Mouse (Mus musculus): Measurements from ENCODE around the gene Crebbp. TPM values are rescaled to one million over a fixed set of nuclear protein-coding genes. Genes with fewer than 3 reads are reported as not detected.

Crebbp gene
- total and polyA plus RNA-seq, 3 experiments: 5.4 to 18.8 (median 14.7) TPM

DNA sequence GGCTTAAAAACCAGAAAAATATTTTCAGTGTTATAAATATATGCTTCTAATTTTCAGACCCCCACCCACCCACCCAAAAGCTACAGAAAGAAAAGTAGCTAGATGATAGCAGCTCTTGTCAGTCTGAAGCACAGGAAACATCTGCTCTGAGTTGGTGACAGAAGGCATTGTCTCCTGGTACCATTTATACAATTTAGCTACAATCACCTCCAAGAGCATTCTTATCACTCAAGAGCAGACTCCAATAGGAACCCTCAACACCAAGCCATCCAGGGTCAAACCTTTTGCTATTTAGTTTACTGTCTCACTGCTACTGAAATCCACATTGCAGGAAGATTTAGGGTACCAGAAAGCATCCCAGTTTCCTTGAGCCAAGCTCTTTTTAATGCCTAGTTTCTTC lies 116.9 kb downstream of the Crebbp start:
- no peak for DNase-seq (ENCODE audit: extremely low read depth)
- TF ChIP-seq CHD1 (IDR thresholded peaks at IDR 0.05; ENCODE audit: low read depth, low read length) (no peak), HCFC1 (IDR thresholded peaks at IDR 0.05; ENCODE audit: low read depth, low read length) (no peak), MAZ (IDR thresholded peaks at IDR 0.05; ENCODE audit: low read depth, low read length) (no peak), CHD2 (IDR thresholded peaks at IDR 0.05; ENCODE audit: low read length) (no peak), JUN (IDR thresholded peaks at IDR 0.05; ENCODE audit: insufficient read depth, low read depth, low read length) (no peak), UBTF (IDR thresholded peaks at IDR 0.05; ENCODE audit: low read depth, low read length) (no peak), USF1 (IDR thresholded peaks at IDR 0.05; ENCODE audit: low read depth, low read length) (no peak), BHLHE40 (IDR thresholded peaks at IDR 0.05; ENCODE audit: low read depth, low read length) (no peak), CTCF (conservative IDR thresholded peaks at IDR 0.05 in 1 of 2, IDR thresholded peaks at IDR 0.05 in 1 of 2; ENCODE audit: low read depth in 2 of 2, low read length in 2 of 2) (no peak), PAX5 (IDR thresholded peaks at IDR 0.05; ENCODE audit: low read length) (no peak), KAT2A (IDR thresholded peaks at IDR 0.05; ENCODE audit: insufficient replicate concordance, low read length) (no peak), MEF2A (IDR thresholded peaks at IDR 0.05; ENCODE audit: borderline replicate concordance, low read depth, low read length) (no peak), MAFK (IDR thresholded peaks at IDR 0.05; ENCODE audit: insufficient replicate concordance, low read length) (no peak)
- H3K79me2 ChIP-seq (replicated peaks; ENCODE audit: control insufficient read depth, extremely low read depth, insufficient read depth, poor library complexity, severe bottlenecking): no peaks in the 10 kb centered on the region
- H3K4me3 ChIP-seq (replicated peaks in 1 of 3; ENCODE audit: low read depth in 2 of 3, low read length in 2 of 3, poor library complexity in 1 of 3): no peak overlapping the region
- no peak overlapping the region for H3K4me2 ChIP-seq (ENCODE audit: insufficient read depth, low read depth, poor library complexity, severe bottlenecking)
- no peak overlapping the region for H3K27ac ChIP-seq (ENCODE audit: insufficient read depth, low read depth)
- H3K9ac ChIP-seq (ENCODE audit: insufficient read depth, low read depth): no peak overlapping the region
- dilution Hi-C loops (cut with MboI; ENCODE audit: extremely low pct_ligation_motif_present, extremely low pct_unique_long_range_greater_than_20kb, low sequenced_read_pairs) (no loop called here), in situ Hi-C loops (cut with MboI; ENCODE audit: low pct_ligation_motif_present, low pct_unique_long_range_greater_than_20kb, low sequenced_read_pairs) (no loop called here)
- H3K9me3 ChIP-seq (replicated peaks; ENCODE audit: low read length): no peaks in the 10 kb centered on the region
- H3K27me3 ChIP-seq (replicated peaks): no peaks in the 10 kb centered on the region
- H3K36me3 ChIP-seq (replicated peaks in 1 of 2; ENCODE audit: control insufficient read depth in 1 of 2, insufficient read depth in 1 of 2, low read length in 1 of 2): peaks cover 74 to 88% of the 10 kb centered on the region in 2 experiments
- no peaks in the 10 kb centered on the region for H3K4me1 ChIP-seq (ENCODE audit: control insufficient read depth in 1 of 2, insufficient read depth in 2 of 2)

DNA sequence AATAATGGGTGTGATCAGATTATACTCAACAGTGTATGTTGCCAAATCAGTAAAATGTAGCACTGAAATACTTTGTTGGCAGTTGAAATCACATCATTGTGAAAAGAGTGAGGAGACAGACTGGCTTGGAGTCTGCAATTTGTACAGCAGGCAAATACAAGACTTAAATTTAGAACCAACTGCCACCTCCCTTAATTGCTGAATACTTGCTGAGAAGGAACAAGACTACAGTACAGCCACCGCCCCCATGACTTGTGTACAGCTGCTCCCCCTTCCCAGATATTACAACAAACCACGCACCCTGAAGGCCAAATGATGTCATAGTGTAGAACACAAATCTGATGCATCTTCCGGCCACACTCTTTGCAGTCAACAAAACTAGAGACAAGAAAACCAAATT lies 117.7 kb downstream of the Crebbp start:
- dilution Hi-C loops (cut with MboI; ENCODE audit: extremely low pct_ligation_motif_present, extremely low pct_unique_long_range_greater_than_20kb, low sequenced_read_pairs): no loop called here
- Histone ChIP-seq H3K27ac (ENCODE audit: insufficient read depth, low read depth) (no peak overlapping the region), H3K36me3 (replicated peaks in 1 of 2; ENCODE audit: control insufficient read depth in 1 of 2, insufficient read depth in 1 of 2, low read length in 1 of 2) (peaks cover 76 to 88% of the 10 kb centered on the region in 2 experiments), H3K79me2 (replicated peaks; ENCODE audit: control insufficient read depth, extremely low read depth, insufficient read depth, poor library complexity, severe bottlenecking) (no peaks in the 10 kb centered on the region), H3K9me3 (replicated peaks; ENCODE audit: low read length) (no peaks in the 10 kb centered on the region), H3K27me3 (replicated peaks) (no peaks in the 10 kb centered on the region), H3K4me2 (ENCODE audit: insufficient read depth, low read depth, poor library complexity, severe bottlenecking) (no peak overlapping the region), H3K4me3 (replicated peaks in 1 of 3; ENCODE audit: low read depth in 2 of 3, low read length in 2 of 3, poor library complexity in 1 of 3) (no peak overlapping the region), H3K9ac (ENCODE audit: insufficient read depth, low read depth) (no peak overlapping the region), H3K4me1 (ENCODE audit: control insufficient read depth in 1 of 2, insufficient read depth in 2 of 2) (no peaks in the 10 kb centered on the region)
- in situ Hi-C loops (cut with MboI; ENCODE audit: low pct_ligation_motif_present, low pct_unique_long_range_greater_than_20kb, low sequenced_read_pairs): no loop called here
- DNase-seq (ENCODE audit: extremely low read depth): no peak
- TF ChIP-seq HCFC1 (IDR thresholded peaks at IDR 0.05; ENCODE audit: low read depth, low read length) (no peak), POLR2AphosphoS2 (IDR thresholded peaks at IDR 0.05; ENCODE audit: low read depth, low read length) (no peak), UBTF (IDR thresholded peaks at IDR 0.05; ENCODE audit: low read depth, low read length) (no peak), ETS1 (conservative IDR thresholded peaks at IDR 0.05; ENCODE audit: low read depth, low read length) (no peak)

All from CH12.LX (cell line).